Mouse (Mus musculus): ENCODE results near the gene Cebpa. TPM values are rescaled to one million over a fixed set of nuclear protein-coding genes. Genes with fewer than 3 reads are reported as not detected.

Gene Cebpa
- total and polyA plus RNA-seq, 3 experiments = 2.3 to 4.4 TPM; not detected in 1

- H3K27me3 ChIP-seq (ENCODE audit: control insufficient read depth in 1 of 2, insufficient read depth in 2 of 2, low read length in 2 of 2) = peaks cover 0 to 2% of the 10 kb centered on the region in 2 experiments; a peak in 1 of 4 replicates
- H3K9ac ChIP-seq (ENCODE audit: control insufficient read depth, low read depth, low read length, poor library complexity, severe bottlenecking) = no peak overlapping the region
- H3K79me2 ChIP-seq (ENCODE audit: control insufficient read depth, insufficient read depth, low read length, poor library complexity) = no peaks in the 10 kb centered on the region
- H3K27ac ChIP-seq (ENCODE audit: control insufficient read depth, low read depth, low read length) = no peak overlapping the region
- H3K4me1 ChIP-seq (ENCODE audit: control insufficient read depth in 1 of 2, insufficient read depth in 2 of 2, low read length in 2 of 2) = no peaks in the 10 kb centered on the region
- no peak for DNase-seq (ENCODE audit: low read depth, low spot score)
- no peaks in the 10 kb centered on the region for H3K36me3 ChIP-seq (ENCODE audit: control insufficient read depth in 1 of 2, insufficient read depth in 2 of 2, low read length in 2 of 2)
- no peak overlapping the region for H3K4me3 ChIP-seq (ENCODE audit: control insufficient read depth in 1 of 2, insufficient read depth in 1 of 2, low read depth in 2 of 2, low read length in 2 of 2)
- TF ChIP-seq SIN3A (IDR thresholded peaks at IDR 0.05; ENCODE audit: low read length) (no peak), CTCF (IDR thresholded peaks at IDR 0.05 in 2 of 3, conservative IDR thresholded peaks at IDR 0.05 in 1 of 3; ENCODE audit: control insufficient read depth in 1 of 3, insufficient read depth in 1 of 3, low read depth in 2 of 3, low read length in 3 of 3, poor library complexity in 1 of 3, severe bottlenecking in 1 of 3) (no peak), HCFC1 (IDR thresholded peaks at IDR 0.05; ENCODE audit: low read depth, low read length) (no peak), RAD21 (IDR thresholded peaks at IDR 0.05; ENCODE audit: low read depth, low read length) (no peak), MYC (IDR thresholded peaks at IDR 0.05; ENCODE audit: low read depth, low read length) (no peak)
- H3K9me3 ChIP-seq (replicated peaks; ENCODE audit: insufficient read depth, low read length) = no peaks in the 10 kb centered on the region
These were observed 6.0 kb upstream of the Cebpa start for GRCm38 (mm10) chr7:35113136-35113535.

- no peaks in the 10 kb centered on the region for H3K4me1 ChIP-seq (ENCODE audit: control insufficient read depth in 1 of 2, insufficient read depth in 2 of 2, low read length in 2 of 2)
- H3K27me3 ChIP-seq (ENCODE audit: control insufficient read depth in 1 of 2, insufficient read depth in 2 of 2, low read length in 2 of 2) = peaks cover 0 to 2% of the 10 kb centered on the region in 2 experiments; a peak in 1 of 4 replicates
- H3K4me3 ChIP-seq (ENCODE audit: control insufficient read depth in 1 of 2, insufficient read depth in 1 of 2, low read depth in 2 of 2, low read length in 2 of 2) = no peak overlapping the region
- DNase-seq (ENCODE audit: low read depth, low spot score) = no peak
- no peaks in the 10 kb centered on the region for H3K36me3 ChIP-seq (ENCODE audit: control insufficient read depth in 1 of 2, insufficient read depth in 2 of 2, low read length in 2 of 2)
- no peak overlapping the region for H3K9ac ChIP-seq (ENCODE audit: control insufficient read depth, low read depth, low read length, poor library complexity, severe bottlenecking)
- H3K9me3 ChIP-seq (replicated peaks; ENCODE audit: insufficient read depth, low read length) = no peaks in the 10 kb centered on the region
- no peak for TF ChIP-seq GABPA (IDR thresholded peaks at IDR 0.05; ENCODE audit: low read depth, low read length)
- TF ChIP-seq USF1 (IDR thresholded peaks at IDR 0.05; ENCODE audit: low read depth, low read length) = no peak
- TF ChIP-seq RAD21 (IDR thresholded peaks at IDR 0.05; ENCODE audit: low read depth, low read length) = no peak
- no peak for TF ChIP-seq TAL1 (IDR thresholded peaks at IDR 0.05; ENCODE audit: low read length)
- TF ChIP-seq ZC3H11A (IDR thresholded peaks at IDR 0.05; ENCODE audit: low read depth, low read length) = no peak
- TF ChIP-seq MAFK (IDR thresholded peaks at IDR 0.05; ENCODE audit: borderline replicate concordance, low read depth, low read length) = no peak
- no peak for TF ChIP-seq EP300 (IDR thresholded peaks at IDR 0.05; ENCODE audit: low read depth in 1 of 2, low read length in 2 of 2)
- TF ChIP-seq SIN3A (IDR thresholded peaks at IDR 0.05; ENCODE audit: low read length) = no peak
- no peak for TF ChIP-seq NRF1 (IDR thresholded peaks at IDR 0.05; ENCODE audit: insufficient read depth, low read depth, low read length, poor library complexity, severe bottlenecking)
- no peak for TF ChIP-seq CHD1 (IDR thresholded peaks at IDR 0.05; ENCODE audit: low read depth, low read length)
- no peak for TF ChIP-seq CTCF (IDR thresholded peaks at IDR 0.05 in 2 of 3, conservative IDR thresholded peaks at IDR 0.05 in 1 of 3; ENCODE audit: control insufficient read depth in 1 of 3, insufficient read depth in 1 of 3, low read depth in 2 of 3, low read length in 3 of 3, poor library complexity in 1 of 3, severe bottlenecking in 1 of 3)
- no peak for TF ChIP-seq KAT2A (conservative IDR thresholded peaks at IDR 0.05; ENCODE audit: low read depth, low read length)
- TF ChIP-seq MAZ (IDR thresholded peaks at IDR 0.05; ENCODE audit: low read depth, low read length) = no peak
- no peak for TF ChIP-seq ZNF384 (IDR thresholded peaks at IDR 0.05; ENCODE audit: low read depth, low read length)
- H3K79me2 ChIP-seq (ENCODE audit: control insufficient read depth, insufficient read depth, low read length, poor library complexity) = no peaks in the 10 kb centered on the region
- H3K27ac ChIP-seq (ENCODE audit: control insufficient read depth, low read depth, low read length) = no peak overlapping the region
These were observed 5.4 kb upstream of the Cebpa start for GRCm38 (mm10) chr7:35113721-35114120.
